Mouse (Mus musculus): Measurements from ENCODE around the gene Cysrt1.
"Not testable (repeated sequence)": the region's sequence is repeated elsewhere in the genome, so short reads cannot be mapped to it uniquely, and the experiment has no call there.

The Cysrt1 gene

GRCm38 (mm10) chr2:25271827-25272511, 29.7 kb upstream of the Cysrt1 start, which contains the start of the genes Ssna1 and Anapc2:
Gene Ssna1, minus strand, starts transcription at chr2:25272438.
Gene Anapc2, plus strand, starts transcription at chr2:25272478.
- H3K27me3 ChIP-seq (ENCODE audit: control insufficient read depth, insufficient read depth, low read length, poor library complexity, severe bottlenecking): no peaks in the 10 kb centered on the region
- DNase-seq (ENCODE audit: low read depth, low spot score): peak; percentile 98
- H3K36me3 ChIP-seq (ENCODE audit: control insufficient read depth, insufficient read depth, low read length, poor library complexity, severe bottlenecking): peaks cover 8% of the 10 kb centered on the region

- DNase-seq (ENCODE audit: low read depth, low spot score): no peak
- peaks cover 2% of the 10 kb centered on the region for H3K36me3 ChIP-seq (ENCODE audit: control insufficient read depth, insufficient read depth, low read length, poor library complexity, severe bottlenecking)
- H3K27me3 ChIP-seq (ENCODE audit: control insufficient read depth, insufficient read depth, low read length, poor library complexity, severe bottlenecking): no peaks in the 10 kb centered on the region
Measured at GRCm38 (mm10) chr2:25267746-25268309, 25.6 kb upstream of the Cysrt1 start.

GRCm38 (mm10) chr2:25267241-25267640, 25.0 kb upstream of the Cysrt1 start:
- DNase-seq (ENCODE audit: low read depth, low spot score): no peak
- peaks cover 2% of the 10 kb centered on the region for H3K36me3 ChIP-seq (ENCODE audit: control insufficient read depth, insufficient read depth, low read length, poor library complexity, severe bottlenecking)
- no peaks in the 10 kb centered on the region for H3K27me3 ChIP-seq (ENCODE audit: control insufficient read depth, insufficient read depth, low read length, poor library complexity, severe bottlenecking)

- Histone ChIP-seq H3K27me3 (ENCODE audit: control insufficient read depth, insufficient read depth, low read length, poor library complexity, severe bottlenecking) (no peaks in the 10 kb centered on the region), H3K36me3 (ENCODE audit: control insufficient read depth, insufficient read depth, low read length, poor library complexity, severe bottlenecking) (peaks cover 2% of the 10 kb centered on the region)
- no peak for DNase-seq (ENCODE audit: low read depth, low spot score)
Measured at GRCm38 (mm10) chr2:25266720-25267119, 24.5 kb upstream of the Cysrt1 start.

GRCm38 (mm10) chr2:25265897-25266656, 23.8 kb upstream of the Cysrt1 start:
- peak; percentile 31 for DNase-seq (ENCODE audit: low read depth, low spot score)
- H3K36me3 ChIP-seq (ENCODE audit: control insufficient read depth, insufficient read depth, low read length, poor library complexity, severe bottlenecking): peaks cover 2% of the 10 kb centered on the region
- no peaks in the 10 kb centered on the region for H3K27me3 ChIP-seq (ENCODE audit: control insufficient read depth, insufficient read depth, low read length, poor library complexity, severe bottlenecking)

GRCm38 (mm10) chr2:25264851-25265250, 22.6 kb upstream of the Cysrt1 start:
- no peak for DNase-seq (ENCODE audit: low read depth, low spot score)
- Histone ChIP-seq H3K36me3 (ENCODE audit: control insufficient read depth, insufficient read depth, low read length, poor library complexity, severe bottlenecking) (no peaks in the 10 kb centered on the region; the same call in 1 of the 2 replicates), H3K27me3 (ENCODE audit: control insufficient read depth, insufficient read depth, low read length, poor library complexity, severe bottlenecking) (no peaks in the 10 kb centered on the region)

GRCm38 (mm10) chr2:25264286-25264660, 22.0 kb upstream of the Cysrt1 start:
- H3K36me3 ChIP-seq (ENCODE audit: control insufficient read depth, insufficient read depth, low read length, poor library complexity, severe bottlenecking): no peaks in the 10 kb centered on the region; the same call in 1 of the 2 replicates
- DNase-seq (ENCODE audit: low read depth, low spot score): no peak
- no peaks in the 10 kb centered on the region for H3K27me3 ChIP-seq (ENCODE audit: control insufficient read depth, insufficient read depth, low read length, poor library complexity, severe bottlenecking)

- no peak for DNase-seq (ENCODE audit: low read depth, low spot score)
- H3K36me3 ChIP-seq (ENCODE audit: control insufficient read depth, insufficient read depth, low read length, poor library complexity, severe bottlenecking): no peaks in the 10 kb centered on the region; the same call in 1 of the 2 replicates
- no peaks in the 10 kb centered on the region for H3K27me3 ChIP-seq (ENCODE audit: control insufficient read depth, insufficient read depth, low read length, poor library complexity, severe bottlenecking)
Measured at GRCm38 (mm10) chr2:25263623-25264285, 21.5 kb upstream of the Cysrt1 start.

GRCm38 (mm10) chr2:25262795-25263622, 20.8 kb upstream of the Cysrt1 start:
- DNase-seq (ENCODE audit: low read depth, low spot score): peak; percentile 59
- Histone ChIP-seq H3K27me3 (ENCODE audit: control insufficient read depth, insufficient read depth, low read length, poor library complexity, severe bottlenecking) (no peaks in the 10 kb centered on the region), H3K36me3 (ENCODE audit: control insufficient read depth, insufficient read depth, low read length, poor library complexity, severe bottlenecking) (no peaks in the 10 kb centered on the region)

- no peaks in the 10 kb centered on the region for H3K36me3 ChIP-seq (ENCODE audit: control insufficient read depth, insufficient read depth, low read length, poor library complexity, severe bottlenecking)
- DNase-seq (ENCODE audit: low read depth, low spot score): peak; percentile 97
- H3K27me3 ChIP-seq (ENCODE audit: control insufficient read depth, insufficient read depth, low read length, poor library complexity, severe bottlenecking): no peaks in the 10 kb centered on the region
Measured at GRCm38 (mm10) chr2:25262291-25262767, 20.1 kb upstream of the Cysrt1 start, which contains the start of gene Tprn. Gene Tprn, plus strand, starts transcription at chr2:25262618.

- H3K27me3 ChIP-seq (ENCODE audit: control insufficient read depth, insufficient read depth, low read length, poor library complexity, severe bottlenecking): no peaks in the 10 kb centered on the region
- no peaks in the 10 kb centered on the region for H3K36me3 ChIP-seq (ENCODE audit: control insufficient read depth, insufficient read depth, low read length, poor library complexity, severe bottlenecking)
- no peak for DNase-seq (ENCODE audit: low read depth, low spot score)
Measured at GRCm38 (mm10) chr2:25261870-25262269, 19.6 kb upstream of the Cysrt1 start.

GRCm38 (mm10) chr2:25258887-25259286, 16.6 kb upstream of the Cysrt1 start:
- H3K36me3 ChIP-seq (ENCODE audit: control insufficient read depth, insufficient read depth, low read length, poor library complexity, severe bottlenecking): no peaks in the 10 kb centered on the region
- peak; percentile 63 for DNase-seq (ENCODE audit: low read depth, low spot score)
- no peaks in the 10 kb centered on the region for H3K27me3 ChIP-seq (ENCODE audit: control insufficient read depth, insufficient read depth, low read length, poor library complexity, severe bottlenecking)

GRCm38 (mm10) chr2:25257250-25257649, 15.0 kb upstream of the Cysrt1 start:
- not testable (repeated sequence) for H3K27me3 ChIP-seq (ENCODE audit: control insufficient read depth, insufficient read depth, low read length, poor library complexity, severe bottlenecking); DNase-seq (ENCODE audit: low read depth, low spot score); H3K36me3 ChIP-seq (ENCODE audit: control insufficient read depth, insufficient read depth, low read length, poor library complexity, severe bottlenecking)
